Mouse (Mus musculus): ENCODE results near the gene Tbc1d1. TPM values are rescaled to one million over a fixed set of nuclear protein-coding genes. Genes with fewer than 3 reads are reported as not detected.
"Not testable (repeated sequence)": the region's sequence is repeated elsewhere in the genome, so short reads cannot be mapped to it uniquely, and the experiment has no call there.

The Tbc1d1 gene
- total RNA-seq, 2 experiments from 2014 or later, result 37.3 to 54.6 TPM

DNA sequence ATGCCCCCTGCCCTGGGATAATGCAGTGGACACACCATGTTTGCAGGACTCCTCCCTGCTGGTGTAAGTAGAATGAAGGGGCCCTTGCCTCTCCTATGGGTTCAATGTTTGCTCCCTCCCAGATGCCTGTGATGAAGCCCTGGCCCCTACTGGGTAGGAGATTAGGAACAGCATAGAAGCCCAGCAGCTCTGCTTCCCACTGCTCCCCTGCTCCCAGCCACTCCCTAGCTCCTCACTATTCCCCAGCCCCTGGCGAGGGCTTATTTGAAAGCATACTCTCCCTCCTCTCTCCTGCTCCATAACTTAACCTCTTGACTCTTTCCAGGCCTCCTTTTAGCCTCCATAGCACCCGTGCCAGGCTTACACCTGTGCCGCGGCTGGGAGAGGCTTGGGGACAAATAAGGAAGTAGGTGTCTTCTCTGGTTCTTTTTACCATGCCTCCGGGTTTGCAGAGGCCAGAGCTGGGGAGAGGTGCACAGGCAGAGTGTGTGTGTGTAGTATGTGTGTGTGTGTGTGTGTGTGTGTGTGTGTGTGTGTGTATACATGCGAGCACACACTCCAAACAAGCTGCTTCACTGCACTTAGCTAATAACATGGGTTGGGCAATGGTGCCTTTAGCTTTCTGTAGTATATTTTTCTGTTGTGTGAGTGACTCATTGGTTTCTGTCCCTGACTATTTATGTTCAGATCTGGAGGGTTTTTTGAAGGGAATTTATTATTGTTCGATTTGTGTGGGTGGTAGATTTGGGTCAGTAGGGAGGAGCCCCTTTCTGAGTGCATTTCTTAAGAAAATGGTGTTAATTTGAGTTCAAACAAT is 143.6 kb downstream of the Tbc1d1 start:
- ATAC-seq (ENCODE audit: poor library complexity, severe bottlenecking), result 0 out of 2 replicates have a peak, but pooled peaks have one; percentile 34

DNA sequence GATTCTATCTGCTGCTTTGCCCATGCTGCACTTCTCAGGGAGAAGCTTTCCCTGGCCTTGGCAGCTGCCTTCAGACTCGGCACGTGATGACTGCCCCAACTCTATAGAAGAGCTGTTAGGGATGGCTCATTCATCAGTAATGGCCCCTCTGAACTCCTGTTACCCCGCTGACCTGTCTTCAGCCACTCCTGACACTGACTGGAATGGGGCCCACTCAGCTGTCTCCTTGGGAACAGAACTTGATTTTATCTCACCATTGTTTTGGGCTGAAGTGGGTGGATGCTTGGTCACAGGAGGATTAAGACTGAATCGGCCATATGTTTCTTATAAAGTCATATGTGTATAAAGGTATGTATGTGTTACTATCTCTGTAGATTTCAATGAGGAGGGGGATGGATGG is 145.1 kb downstream of the Tbc1d1 start:
- no peak for ATAC-seq (ENCODE audit: poor library complexity, severe bottlenecking)

GRCm38 (mm10) chr5:64307289-64307688 is 151.2 kb downstream of the Tbc1d1 start:
- ATAC-seq (ENCODE audit: poor library complexity, severe bottlenecking), result no peak

- ATAC-seq (ENCODE audit: poor library complexity, severe bottlenecking), result no peak
Observed at GRCm38 (mm10) chr5:64312295-64312694, 156.2 kb downstream of the Tbc1d1 start.

DNA sequence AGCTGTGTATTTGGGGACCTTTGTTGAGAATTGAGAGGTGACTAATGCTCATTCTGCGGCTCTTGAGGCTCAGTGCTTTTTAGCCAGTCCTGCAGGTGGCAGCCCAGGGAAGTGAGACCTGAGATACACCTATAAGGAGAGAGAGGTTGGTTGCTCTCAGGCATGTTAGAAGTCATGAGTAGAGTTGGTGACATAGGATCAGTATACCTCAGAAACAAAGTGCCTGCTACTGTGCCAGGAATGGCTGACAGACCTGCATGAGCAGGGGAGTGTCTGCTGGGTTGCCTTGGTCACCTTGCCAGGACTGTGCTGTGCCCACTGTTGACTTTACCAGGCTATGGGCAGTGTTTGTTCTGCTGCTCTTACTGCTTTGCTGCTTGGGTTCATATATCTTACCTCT is 157.4 kb downstream of the Tbc1d1 start:
- ATAC-seq (ENCODE audit: poor library complexity, severe bottlenecking), result no peak

DNA sequence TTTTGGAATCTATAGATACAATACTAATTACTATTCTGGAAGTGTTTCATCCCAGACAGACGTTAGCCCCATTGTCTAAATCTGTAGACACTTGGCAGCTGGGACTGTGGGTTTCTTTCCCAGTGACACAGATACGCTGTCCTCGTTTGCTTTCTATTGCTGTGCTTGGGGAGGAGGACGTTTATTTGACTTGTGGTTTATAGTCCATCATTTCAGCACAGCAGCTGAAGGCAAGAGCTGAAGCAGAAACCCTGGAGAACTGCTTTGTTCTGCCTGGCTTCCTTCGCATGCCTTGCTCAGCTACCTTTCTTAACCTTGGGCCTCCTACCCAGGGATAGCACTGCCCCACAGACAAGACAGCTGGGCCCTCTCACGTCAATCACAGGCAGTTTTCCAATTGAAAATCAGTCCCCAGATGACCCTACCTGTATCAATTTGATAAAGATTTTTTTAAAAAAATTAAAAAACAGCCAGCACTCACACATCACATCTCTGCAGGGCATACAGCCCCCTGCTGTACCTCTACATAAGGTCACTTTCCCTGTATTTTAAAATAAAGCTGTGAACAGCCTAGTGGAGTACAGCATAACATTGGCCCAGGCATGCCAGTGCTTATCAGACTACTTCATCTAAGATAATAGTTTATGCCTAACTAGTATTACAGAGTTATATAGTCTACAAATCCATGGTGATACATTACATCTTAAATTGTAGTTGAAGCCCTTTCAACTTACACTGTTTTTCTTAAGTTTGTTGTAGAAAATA is 158.4 kb downstream of the Tbc1d1 start:
- no peak for ATAC-seq (ENCODE audit: poor library complexity, severe bottlenecking)

DNA sequence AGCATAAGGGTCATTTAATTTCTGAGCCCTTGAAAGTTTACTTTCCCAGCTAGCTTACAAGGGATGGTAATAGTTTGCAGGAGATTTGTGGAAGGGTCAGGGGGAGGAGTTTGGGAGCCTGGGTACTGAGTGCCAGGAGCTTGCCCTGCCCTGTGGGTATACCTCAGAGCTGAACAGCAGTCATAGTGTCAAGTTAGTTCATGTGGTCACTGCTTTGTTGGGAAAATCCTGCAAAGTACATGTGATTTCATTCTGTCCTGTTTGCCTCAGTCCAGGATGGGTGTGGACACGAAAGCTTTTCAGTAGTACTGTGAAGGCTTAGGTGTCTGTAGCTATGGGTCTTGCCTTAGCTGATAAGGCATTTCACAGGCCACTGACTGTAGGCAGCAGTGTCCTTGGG is 159.0 kb downstream of the Tbc1d1 start:
- no peak for ATAC-seq (ENCODE audit: poor library complexity, severe bottlenecking)

DNA sequence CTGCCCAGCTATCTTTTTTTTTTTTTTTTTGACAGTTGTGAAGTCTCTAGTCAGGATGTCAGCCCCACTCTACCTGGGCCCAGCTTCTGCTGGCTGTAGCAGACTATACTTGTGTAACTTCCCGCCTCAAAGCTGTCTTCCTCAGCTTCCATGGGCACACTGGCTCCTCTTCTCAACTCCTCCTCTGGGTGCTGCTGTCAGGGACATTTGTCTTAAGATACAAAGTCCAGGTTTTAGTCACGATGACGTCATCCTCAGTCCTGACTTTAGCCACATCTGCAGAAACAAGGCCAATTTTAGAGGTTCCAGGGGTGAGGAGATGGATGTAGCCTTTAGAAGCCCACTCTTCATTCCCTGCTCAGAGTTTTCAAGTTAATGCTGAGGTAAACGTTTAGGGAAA is 167.2 kb downstream of the Tbc1d1 start:
- no peak for ATAC-seq (ENCODE audit: poor library complexity, severe bottlenecking)

- no peak for ATAC-seq (ENCODE audit: poor library complexity, severe bottlenecking)
Observed at GRCm38 (mm10) chr5:64324353-64324752, 168.2 kb downstream of the Tbc1d1 start.

- no peak for ATAC-seq (ENCODE audit: poor library complexity, severe bottlenecking)
Observed at GRCm38 (mm10) chr5:64324920-64325319, 168.8 kb downstream of the Tbc1d1 start.

DNA sequence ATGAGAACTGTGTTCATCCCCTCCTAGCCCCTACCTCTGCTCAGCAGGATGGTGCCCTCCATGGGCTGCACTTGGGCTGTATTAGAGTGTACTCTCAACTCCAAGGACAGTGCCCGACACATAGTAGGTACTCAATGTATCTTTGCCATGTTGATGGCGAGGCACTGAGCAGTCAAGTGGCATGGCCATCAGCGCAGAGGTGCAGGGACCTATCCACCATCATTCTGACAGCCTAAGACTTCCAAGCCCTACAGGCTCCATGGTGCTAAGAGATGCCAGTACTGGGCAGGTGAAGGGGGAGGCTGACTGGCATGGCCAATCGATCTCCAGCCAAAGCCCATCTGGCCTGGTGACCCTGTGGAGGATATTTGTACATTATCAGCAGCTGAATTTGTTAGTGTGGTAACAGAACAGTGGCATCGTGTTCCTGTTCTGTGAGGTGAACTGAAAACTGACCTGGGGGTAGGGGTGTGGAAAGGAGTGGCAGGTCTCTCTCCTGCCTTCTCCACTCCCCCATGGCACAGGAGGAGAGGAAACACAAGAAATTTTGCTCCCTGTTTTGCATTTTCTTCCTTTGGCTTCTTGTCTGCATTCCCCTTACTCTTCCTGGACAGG is 169.7 kb downstream of the Tbc1d1 start:
- no peak for ATAC-seq (ENCODE audit: poor library complexity, severe bottlenecking)

GRCm38 (mm10) chr5:64326427-64327181 is 170.5 kb downstream of the Tbc1d1 start:
- ATAC-seq (ENCODE audit: poor library complexity, severe bottlenecking), result no peak

GRCm38 (mm10) chr5:64327212-64327902 is 171.3 kb downstream of the Tbc1d1 start:
- no peak for ATAC-seq (ENCODE audit: poor library complexity, severe bottlenecking)

DNA sequence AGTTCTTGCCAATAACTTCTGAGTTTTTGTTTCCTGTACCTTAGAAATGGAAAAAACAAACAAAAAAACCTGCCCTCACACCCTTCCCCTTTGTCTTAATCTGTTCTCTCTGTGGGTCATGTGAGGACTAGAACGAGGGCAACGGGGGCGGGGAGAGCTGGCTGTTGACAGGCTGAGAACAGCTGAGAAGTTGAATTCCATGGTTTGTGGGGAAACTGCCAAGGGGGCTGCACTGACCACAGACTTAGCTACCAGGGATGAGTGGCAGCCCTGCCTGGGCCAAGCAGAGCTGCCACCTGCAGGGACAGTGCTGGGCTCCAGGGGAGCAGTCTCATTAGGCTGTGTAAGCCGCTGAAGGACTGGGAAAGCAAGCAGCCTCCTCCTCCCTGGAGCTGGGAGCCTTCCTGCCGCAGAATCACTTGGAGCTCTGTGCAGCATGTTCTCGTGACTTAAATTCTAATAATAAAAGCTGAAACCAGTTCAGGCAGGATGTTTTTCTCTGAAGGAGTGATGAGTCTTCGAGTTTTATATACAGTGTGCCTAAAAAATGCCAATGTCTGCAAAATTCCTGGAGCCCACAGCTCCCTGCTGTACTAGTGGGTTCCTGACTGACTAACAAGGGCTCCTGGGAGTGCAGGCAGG is 180.8 kb downstream of the Tbc1d1 start:
- peak; percentile 43; the same call in 1 of the 2 replicates for ATAC-seq (ENCODE audit: poor library complexity, severe bottlenecking)

- not testable (repeated sequence) for ATAC-seq (ENCODE audit: poor library complexity, severe bottlenecking)
Observed at GRCm38 (mm10) chr5:64338795-64339194, 182.7 kb downstream of the Tbc1d1 start.

DNA sequence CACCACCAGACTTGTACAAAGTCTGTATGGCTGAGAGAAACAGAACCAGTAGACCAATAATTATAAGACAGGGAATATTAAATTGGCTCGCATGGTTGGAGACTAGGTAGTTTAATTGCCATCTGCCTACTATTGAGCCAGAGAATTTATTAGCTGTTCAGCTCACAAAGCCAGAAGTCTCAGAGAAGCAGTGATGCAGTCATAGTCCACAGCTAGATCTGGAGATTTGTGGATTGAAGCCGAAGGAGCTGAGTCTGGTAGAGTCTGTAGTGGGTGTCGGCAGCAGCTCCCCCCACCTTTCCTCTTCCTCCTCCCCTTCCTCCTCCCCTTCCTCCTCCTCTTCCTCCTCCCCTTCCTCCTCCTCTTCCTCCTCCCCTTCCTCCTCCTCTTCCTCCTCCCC is 184.3 kb downstream of the Tbc1d1 start:
- ATAC-seq (ENCODE audit: poor library complexity, severe bottlenecking), result no peak

DNA sequence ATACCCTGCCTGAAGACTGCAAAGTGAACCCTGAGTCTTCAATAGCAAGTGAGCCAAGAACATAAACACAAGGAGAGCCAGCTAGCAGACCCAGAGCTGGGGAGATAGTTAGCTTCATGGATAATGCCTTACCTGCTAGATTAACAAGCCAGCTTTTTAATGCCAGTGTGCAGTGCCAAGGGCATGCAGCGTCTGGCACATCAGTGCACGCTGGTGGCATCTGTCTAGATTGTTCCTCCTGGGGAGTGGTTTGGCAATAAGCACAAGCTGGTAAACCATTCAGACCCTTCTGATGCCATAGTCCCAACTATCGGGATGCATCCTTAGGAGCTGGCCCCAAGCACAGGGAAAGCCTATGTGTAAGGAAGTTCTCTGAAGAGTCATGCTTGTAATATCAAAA is 185.6 kb downstream of the Tbc1d1 start:
- ATAC-seq (ENCODE audit: poor library complexity, severe bottlenecking), result no peak

DNA sequence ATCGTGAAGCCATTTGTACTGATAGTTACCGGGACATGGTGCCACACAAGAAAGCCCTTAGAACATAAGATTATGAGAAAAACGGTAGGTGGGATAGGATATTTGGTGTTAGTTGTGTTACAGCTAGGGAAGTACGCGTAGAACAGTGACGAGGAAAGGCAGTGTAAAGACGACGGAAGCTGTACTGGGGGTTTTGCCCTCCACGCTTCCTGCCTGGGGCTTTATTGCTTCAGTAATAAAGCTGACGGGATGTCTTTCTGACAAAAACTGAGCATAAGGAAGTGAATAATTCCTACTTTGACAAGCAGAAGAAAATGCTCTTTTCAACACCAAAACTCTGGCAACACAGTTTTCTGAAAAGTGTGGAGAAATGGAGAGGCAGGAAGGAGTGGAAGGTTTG is 186.0 kb downstream of the Tbc1d1 start:
- ATAC-seq (ENCODE audit: poor library complexity, severe bottlenecking), result peak; percentile 58

GRCm38 (mm10) chr5:64343972-64344700 is 188.0 kb downstream of the Tbc1d1 start:
- peak; percentile 92 for ATAC-seq (ENCODE audit: poor library complexity, severe bottlenecking)

All from megakaryocyte, adult 5-6 weeks (primary cell).